Mouse (Mus musculus): ENCODE results near the gene Nxn. TPM values are rescaled to one million over a fixed set of nuclear protein-coding genes. Genes with fewer than 3 reads are reported as not detected.

Nxn gene
- total RNA-seq, 2 experiments from 2014 or later: 42.0 to 49.3 TPM

GRCm38 (mm10) chr11:76398312-76398797 is 585 bp downstream of the Nxn start:
- intact Hi-C loops (cut with DNase I): loop anchor here (2.0 to 5.0 kb wide), 3 partner anchors 18 to 86 kb away; no protein-coding TSS in a partner anchor
- peak; percentile 87 for DNase-seq
- H3K27ac ChIP-seq: peak overlapping the region; percentile 96
- no peak for TF ChIP-seq CTCF (IDR thresholded peaks at IDR 0.05)
- H3K4me3 ChIP-seq: peak overlapping the region; percentile 95

- peak overlapping the region; percentile 95 for H3K4me3 ChIP-seq
- TF ChIP-seq CTCF (IDR thresholded peaks at IDR 0.05): no peak
- H3K27ac ChIP-seq: peak overlapping the region; percentile 96
- intact Hi-C loops (cut with DNase I): loop anchor here (2.0 to 5.0 kb wide), 3 partner anchors 17 to 85 kb away; no protein-coding TSS in a partner anchor
- DNase-seq: peak; percentile 63
Observed at GRCm38 (mm10) chr11:76397650-76398311, 1.2 kb downstream of the Nxn start.

GRCm38 (mm10) chr11:76392996-76393395 is 5.9 kb downstream of the Nxn start:
- no peak for DNase-seq
- intact Hi-C loops (cut with DNase I): no loop called here
- Histone ChIP-seq H3K27ac (no peak overlapping the region), H3K4me3 (no peak overlapping the region)
- TF ChIP-seq CTCF (IDR thresholded peaks at IDR 0.05): no peak

DNA sequence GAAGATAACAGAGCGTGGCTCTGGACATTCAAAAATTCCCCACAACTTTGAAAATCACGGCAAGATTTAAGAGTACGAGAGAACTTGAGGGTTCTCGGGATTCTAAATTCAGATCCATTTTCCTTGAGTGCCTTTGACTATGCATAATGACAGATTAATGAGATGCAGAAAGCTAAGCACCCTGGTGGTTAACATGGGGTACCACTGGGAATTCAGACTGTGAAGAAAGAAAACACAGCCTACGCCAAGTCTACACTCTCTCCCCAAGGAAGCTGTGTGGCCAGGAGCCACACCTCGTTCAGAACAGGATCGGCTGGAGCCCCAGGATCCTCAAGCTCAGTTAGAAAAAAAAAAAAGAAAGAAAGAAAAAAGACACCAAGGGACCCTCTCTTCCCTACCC is 6.4 kb downstream of the Nxn start:
- DNase-seq: no peak
- 0 out of 2 replicates have a peak, but pooled peaks have one; percentile 1 for TF ChIP-seq CTCF (IDR thresholded peaks at IDR 0.05)
- intact Hi-C loops (cut with DNase I): no loop called here

GRCm38 (mm10) chr11:76388711-76389110 is 10.2 kb downstream of the Nxn start:
- intact Hi-C loops (cut with DNase I): no loop called here
- H3K27ac ChIP-seq: peak overlapping the region; percentile 74
- no peak for DNase-seq
- H3K4me3 ChIP-seq: no peak overlapping the region
- TF ChIP-seq CTCF (IDR thresholded peaks at IDR 0.05): no peak

More for the DNA sequence above, 6.4 kb downstream of the Nxn start:
- Histone ChIP-seq H3K4me3 (no peak overlapping the region), H3K27ac (no peak overlapping the region)

DNA sequence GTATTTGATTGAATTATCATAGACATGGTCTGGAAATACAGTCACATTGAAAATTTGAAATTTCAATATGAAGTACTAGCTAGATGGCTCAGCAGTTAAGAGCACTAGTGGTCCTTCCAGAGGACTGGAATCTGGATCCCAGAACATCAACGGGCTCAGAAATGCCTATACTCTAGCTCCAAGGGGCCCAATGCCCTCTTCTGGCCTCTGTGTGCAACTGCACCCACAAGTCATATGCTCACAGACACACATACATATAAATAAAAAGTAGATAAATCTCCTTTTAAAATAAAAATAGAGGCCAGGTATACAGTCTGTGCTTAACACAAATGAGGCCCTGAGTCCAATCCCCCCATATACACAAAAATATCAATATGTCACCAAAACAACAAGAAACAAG is 11.8 kb downstream of the Nxn start:
- peak; percentile 51 for TF ChIP-seq CTCF (IDR thresholded peaks at IDR 0.05)
- Histone ChIP-seq H3K27ac (no peak overlapping the region), H3K4me3 (no peak overlapping the region)
- intact Hi-C loops (cut with DNase I): no loop called here
- DNase-seq: no peak

- H3K27ac ChIP-seq: peak overlapping the region; percentile 82
- intact Hi-C loops (cut with DNase I): no loop called here
- DNase-seq: no peak
- H3K4me3 ChIP-seq: no peak overlapping the region
- TF ChIP-seq CTCF (IDR thresholded peaks at IDR 0.05): no peak
Observed at GRCm38 (mm10) chr11:76385746-76386145, 13.2 kb downstream of the Nxn start.

GRCm38 (mm10) chr11:76385017-76385416 is 13.9 kb downstream of the Nxn start:
- TF ChIP-seq CTCF (IDR thresholded peaks at IDR 0.05): no peak
- DNase-seq: no peak
- Histone ChIP-seq H3K4me3 (no peak overlapping the region), H3K27ac (peak overlapping the region; percentile 82)
- intact Hi-C loops (cut with DNase I): no loop called here

- H3K27ac ChIP-seq: peak overlapping the region; percentile 82
- no peak for DNase-seq
- intact Hi-C loops (cut with DNase I): no loop called here
- no peak for TF ChIP-seq CTCF (IDR thresholded peaks at IDR 0.05)
- no peak overlapping the region for H3K4me3 ChIP-seq
Observed at GRCm38 (mm10) chr11:76384307-76384706, 14.6 kb downstream of the Nxn start.

DNA sequence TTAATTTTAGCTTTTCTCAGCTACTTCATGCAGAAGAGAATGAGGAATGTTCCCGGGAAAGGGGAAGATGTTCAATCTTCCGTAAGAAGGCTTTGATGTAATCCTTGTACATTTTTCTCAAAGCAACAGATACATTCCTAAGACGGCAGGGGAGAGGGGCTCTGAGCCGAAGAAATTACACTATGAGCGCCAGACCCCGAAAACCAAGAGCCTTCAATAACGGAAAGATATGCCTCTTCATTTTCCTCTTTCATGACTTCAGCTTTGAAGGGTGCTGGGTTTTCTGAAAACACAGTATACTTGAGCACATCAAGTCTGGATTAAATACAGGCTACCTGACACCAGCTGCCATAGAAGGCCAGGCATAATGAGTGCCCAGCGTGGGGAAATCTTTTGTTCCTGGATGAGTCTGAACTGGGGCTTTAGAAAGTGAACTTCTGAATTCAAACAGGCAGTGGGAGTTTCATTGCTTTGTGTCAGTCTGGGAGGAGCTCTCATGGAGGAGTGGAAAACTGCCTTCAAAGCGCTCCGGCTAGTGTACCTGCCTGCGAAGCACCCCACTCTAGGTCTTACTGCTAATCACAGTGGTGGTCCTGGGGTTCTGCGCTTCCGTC is 16.1 kb downstream of the Nxn start:
- no peak for TF ChIP-seq CTCF (IDR thresholded peaks at IDR 0.05)
- DNase-seq: no peak
- intact Hi-C loops (cut with DNase I): no loop called here
- H3K4me3 ChIP-seq: no peak overlapping the region
- peak overlapping the region; percentile 82 for H3K27ac ChIP-seq

- DNase-seq: peak; percentile 67
Observed at GRCm38 (mm10) chr11:76381201-76381885, 17.6 kb downstream of the Nxn start.

GRCm38 (mm10) chr11:76379921-76380544 is 18.9 kb downstream of the Nxn start:
- no peak for TF ChIP-seq CTCF (IDR thresholded peaks at IDR 0.05)
- H3K27ac ChIP-seq: peak overlapping the region; percentile 82
- peak; percentile 50 for DNase-seq
- H3K4me3 ChIP-seq: no peak overlapping the region
- intact Hi-C loops (cut with DNase I): loop anchor here (2.0 kb wide), 1 partner anchor 19 kb away; the partner anchor contains the start of gene Nxn

More at GRCm38 (mm10) chr11:76381201-76381885, 17.6 kb downstream of the Nxn start:
- no peak for TF ChIP-seq CTCF (IDR thresholded peaks at IDR 0.05)
- intact Hi-C loops (cut with DNase I): loop anchor here (2.0 kb wide), 1 partner anchor 17 kb away; the partner anchor contains the start of gene Nxn
- Histone ChIP-seq H3K4me3 (peak overlapping the region; percentile 11; the same call in 1 of the 2 replicates), H3K27ac (peak overlapping the region; percentile 82)

Data from gastrocnemius, adult 2 months (tissue).